Comparison of ENCODE assay signal across 10 mouse cellular contexts in genomic region chr12:111848300-111848798, GRCm38 (mm10). TPM values are rescaled to one million over a fixed set of nuclear protein-coding genes. Genes with fewer than 3 reads are reported as not detected.
DNase-seq lines count a peak whose midpoint lies in the region; ATAC-seq and TF ChIP-seq lines count a peak whose summit lies in the region.
"Had no signal": no experiment of that assay in that cellular context is flagged by ENCODE, and none has a peak within 500 bp of the region (broad histone marks: within the 10 kb centered on the region; RNA-seq: fewer than 3 reads in every experiment).

No protein-coding gene starts in this region.

- no peak for DNase-seq in liver, embryonic 11.5 days (ENCODE audit: low spot score)
- peak; percentile 12 for DNase-seq in brain, embryonic 14.5 days (ENCODE audit: low read depth)
- DNase-seq in embryonic facial prominence, embryonic 11.5 days (ENCODE audit: low spot score): peak; percentile 12
- peak; percentile 39 for DNase-seq in mesoderm, embryonic 11.5 days (ENCODE audit: low read depth, low spot score)
- DNase-seq in frontal cortex, postnatal 25 days (ENCODE audit: low spot score in 2 of 2): no peak
- no peak for DNase-seq in thymus, postnatal 25 days

- H3K9me3 ChIP-seq in liver, embryonic 16.5 days (replicated peaks; ENCODE audit: control insufficient read depth, low read length): no peaks in the 10 kb centered on the region
- no peaks in the 10 kb centered on the region for H3K9me3 ChIP-seq in liver, embryonic 11.5 days (ENCODE audit: control insufficient read depth, low read length)
- H3K9me3 ChIP-seq in embryonic facial prominence, embryonic 11.5 days (replicated peaks; ENCODE audit: control insufficient read depth, low read length): no peaks in the 10 kb centered on the region
- H3K9me3 ChIP-seq: neural tube, embryonic 13.5 days had no signal

- H3K27ac ChIP-seq in liver, embryonic 16.5 days (ENCODE audit: low read length): no peak overlapping the region
- H3K27ac ChIP-seq in liver, embryonic 11.5 days (ENCODE audit: low read depth, low read length): no peak overlapping the region
- H3K27ac ChIP-seq in embryonic facial prominence, embryonic 11.5 days (replicated peaks; ENCODE audit: low read depth, low read length): no peak overlapping the region
- H3K27ac ChIP-seq: forebrain, embryonic 12.5 days; neural tube, embryonic 13.5 days had no signal

- no peak overlapping the region for H3K4me2 ChIP-seq in liver, embryonic 16.5 days (ENCODE audit: low read depth, low read length)
- H3K4me2 ChIP-seq in liver, embryonic 11.5 days: no peak overlapping the region
- no peak overlapping the region for H3K4me2 ChIP-seq in embryonic facial prominence, embryonic 11.5 days (ENCODE audit: low read depth, low read length)
- H3K4me2 ChIP-seq: forebrain, embryonic 12.5 days; neural tube, embryonic 13.5 days had no signal

- ATAC-seq in liver, embryonic 16.5 days (ENCODE audit: low read depth): 0 out of 2 replicates have a peak, but pooled peaks have one; percentile 16
- ATAC-seq in liver, embryonic 11.5 days (replicated peaks; ENCODE audit: low FRiP score): no peak
- no peak for ATAC-seq in embryonic facial prominence, embryonic 11.5 days (replicated peaks; ENCODE audit: insufficient number of reproducible peaks, low FRiP score, low TSS enrichment, low read depth)
- ATAC-seq: activated CD4-positive, CD25-positive, alpha-beta regulatory T cell, adult 4 months had no signal

- H3K4me3 ChIP-seq in liver, embryonic 16.5 days (ENCODE audit: low read depth, low read length): no peak overlapping the region
- H3K4me3 ChIP-seq in liver, embryonic 11.5 days (ENCODE audit: low read depth, low read length): no peak overlapping the region
- H3K4me3 ChIP-seq in embryonic facial prominence, embryonic 11.5 days (ENCODE audit: low read depth, low read length): no peak overlapping the region
- H3K4me3 ChIP-seq: forebrain, embryonic 12.5 days; neural tube, embryonic 13.5 days had no signal

- no peak for TF ChIP-seq POLR2A in brain, embryonic 14.5 days (IDR thresholded peaks at IDR 0.05; ENCODE audit: borderline replicate concordance, extremely low read depth, insufficient read depth, insufficient read length, poor library complexity, severe bottlenecking)

- no peaks in the 10 kb centered on the region for H3K36me3 ChIP-seq in liver, embryonic 16.5 days (ENCODE audit: control insufficient read depth, insufficient read depth)
- H3K36me3 ChIP-seq in liver, embryonic 11.5 days (ENCODE audit: control insufficient read depth, insufficient read depth, low read length): 0 out of 2 replicates have a peak, but pooled peaks cover 2% of the 10 kb centered on the region
- no peaks in the 10 kb centered on the region for H3K36me3 ChIP-seq in embryonic facial prominence, embryonic 11.5 days (replicated peaks; ENCODE audit: control insufficient read depth, insufficient read depth, low read depth, low read length)
- H3K36me3 ChIP-seq: forebrain, embryonic 12.5 days had no signal

- TF ChIP-seq CTCF in brain, embryonic 14.5 days (IDR thresholded peaks at IDR 0.05; ENCODE audit: borderline replicate concordance, extremely low read depth, insufficient read depth, insufficient read length): no peak

- H3K27me3 ChIP-seq in liver, embryonic 16.5 days (ENCODE audit: control insufficient read depth, insufficient read depth, low read depth, low read length): no peaks in the 10 kb centered on the region
- no peaks in the 10 kb centered on the region for H3K27me3 ChIP-seq in liver, embryonic 11.5 days (replicated peaks; ENCODE audit: control insufficient read depth, insufficient read depth, low read length)
- no peaks in the 10 kb centered on the region for H3K27me3 ChIP-seq in embryonic facial prominence, embryonic 11.5 days (ENCODE audit: control insufficient read depth, insufficient read depth, low read length)
- H3K27me3 ChIP-seq: forebrain, embryonic 12.5 days; neural tube, embryonic 13.5 days had no signal

- no peak overlapping the region for H3K9ac ChIP-seq in liver, embryonic 16.5 days (ENCODE audit: low read depth, low read length)
- H3K9ac ChIP-seq in liver, embryonic 11.5 days (ENCODE audit: low read depth, low read length): no peak overlapping the region
- H3K9ac ChIP-seq in embryonic facial prominence, embryonic 11.5 days (replicated peaks; ENCODE audit: low read length): no peak overlapping the region
- H3K9ac ChIP-seq: forebrain, embryonic 12.5 days; neural tube, embryonic 13.5 days had no signal

- 81% methylated on average over 9 of the region's 9 CpGs for WGBS in liver, embryonic 16.5 days (ENCODE audit: insufficient replicate concordance)
- 75% methylated on average over 9 of the region's 9 CpGs for WGBS in liver, embryonic 11.5 days
- 51% methylated on average over 9 of the region's 9 CpGs for WGBS in embryonic facial prominence, embryonic 11.5 days

- H3K4me1 ChIP-seq in liver, embryonic 16.5 days (ENCODE audit: control insufficient read depth, low read depth, low read length): peaks cover 2% of the 10 kb centered on the region; the same call in 1 of the 2 replicates
- no peaks in the 10 kb centered on the region; the same call in 1 of the 2 replicates for H3K4me1 ChIP-seq in liver, embryonic 11.5 days (replicated peaks; ENCODE audit: control insufficient read depth, insufficient read depth, low read length)
- no peaks in the 10 kb centered on the region for H3K4me1 ChIP-seq in embryonic facial prominence, embryonic 11.5 days (ENCODE audit: control insufficient read depth, insufficient read depth, low read length)
- H3K4me1 ChIP-seq: neural tube, embryonic 13.5 days had no signal

RNA-seq across cellular contexts. Expression of gene Zfyve21, which starts 34.4 kb away (rescaled TPM):
- 70.7 and 76.8 TPM in 2 replicates for polyA plus RNA-seq in liver, embryonic 16.5 days (2015; fragmentation: Nextera tagmentation; extraction: Ambion mirVana)
- polyA plus RNA-seq in liver, embryonic 11.5 days (2014; fragmentation: Nextera tagmentation; extraction: Ambion mirVana): 95.5 and 95.6 TPM in 2 replicates
- 27.9 and 39.7 TPM in 2 replicates for polyA plus RNA-seq in brain, embryonic 14.5 days (2012; rRNA removed)
- polyA plus RNA-seq in embryonic facial prominence, embryonic 11.5 days (2014; fragmentation: Nextera tagmentation; extraction: Ambion mirVana): 70.7 and 73.1 TPM in 2 replicates

RNA-seq across cellular contexts. Expression of gene Xrcc3, which starts 34.7 kb away (rescaled TPM):
- polyA plus RNA-seq in liver, embryonic 16.5 days (2015; fragmentation: Nextera tagmentation; extraction: Ambion mirVana): 3.5 and 5.0 TPM in 2 replicates
- 20.0 and 20.9 TPM in 2 replicates for polyA plus RNA-seq in liver, embryonic 11.5 days (2014; fragmentation: Nextera tagmentation; extraction: Ambion mirVana)
- polyA plus RNA-seq in brain, embryonic 14.5 days (2012; rRNA removed): 7.6 and 9.3 TPM in 2 replicates
- 12.7 and 15.9 TPM in 2 replicates for polyA plus RNA-seq in embryonic facial prominence, embryonic 11.5 days (2014; fragmentation: Nextera tagmentation; extraction: Ambion mirVana)

RNA-seq across cellular contexts. Expression of gene Ppp1r13b, which starts 59.6 kb away (rescaled TPM):
- polyA plus RNA-seq in liver, embryonic 16.5 days (2015; fragmentation: Nextera tagmentation; extraction: Ambion mirVana): 1.4 and 1.9 TPM in 2 replicates
- polyA plus RNA-seq in liver, embryonic 11.5 days (2014; fragmentation: Nextera tagmentation; extraction: Ambion mirVana): 10.8 TPM in 2 replicates
- 19.4 and 35.7 TPM in 2 replicates for polyA plus RNA-seq in brain, embryonic 14.5 days (2012; rRNA removed)
- 6.0 and 6.8 TPM in 2 replicates for polyA plus RNA-seq in embryonic facial prominence, embryonic 11.5 days (2014; fragmentation: Nextera tagmentation; extraction: Ambion mirVana)

Comparison
In these comparisons a context has a peak if more than half of its experiments do, and no peak if none do; other contexts are left out.
1. DNase-seq: peak in brain, embryonic 14.5 days (single experiment), embryonic facial prominence, embryonic 11.5 days (single experiment) and mesoderm, embryonic 11.5 days (single experiment); none in liver, embryonic 11.5 days (single experiment), frontal cortex, postnatal 25 days (0 of 2) and thymus, postnatal 25 days (single experiment).